Mouse (Mus musculus) right cerebral cortex, postnatal 36 days (tissue): ENCODE measurements around the gene Elovl6.

Experiments used
- DNase-seq, 2 experiments: peaks; one replicate each; pipeline ENCODE4 v3.0.0; 2022; ENCODE audit warnings: low spot score in 2 of 2, mixed read lengths in 1 of 2

Elovl6 gene

DNA sequence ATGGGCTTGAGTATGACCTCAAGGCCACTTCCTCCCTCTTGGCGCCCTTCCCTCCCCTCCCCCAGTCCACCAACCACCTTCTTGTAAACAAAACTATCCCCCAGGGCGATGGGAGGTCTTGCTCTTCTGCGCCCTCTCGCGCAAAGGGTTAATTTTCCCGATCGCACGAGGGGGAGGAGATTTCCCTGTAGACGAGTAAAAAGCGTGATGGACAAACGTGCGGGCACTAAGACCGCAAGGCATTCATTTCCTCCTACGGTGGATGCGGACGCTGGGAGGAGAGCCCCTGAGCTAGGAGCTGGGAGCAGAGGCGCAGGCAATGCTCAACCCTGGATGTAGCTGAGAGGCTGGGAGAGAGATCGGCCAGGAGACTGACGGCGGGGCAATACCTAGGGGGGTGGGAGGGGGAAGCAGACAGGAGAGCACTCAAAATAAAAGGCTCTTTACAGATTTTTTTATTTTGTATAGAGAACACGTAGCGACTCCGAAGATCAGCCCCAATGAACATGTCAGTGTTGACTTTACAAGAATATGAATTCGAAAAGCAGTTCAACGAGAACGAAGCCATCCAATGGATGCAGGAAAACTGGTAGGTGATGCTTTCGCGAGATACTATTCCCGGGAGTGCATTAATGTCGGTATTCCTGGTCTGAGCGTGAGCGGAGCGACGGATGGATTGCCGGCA lies at the start of gene Elovl6:
Gene Elovl6 (plus strand): TSS at position 176 of the 685 bp plus-strand sequence.
- peak; percentile 73 to 77 for DNase-seq

DNA sequence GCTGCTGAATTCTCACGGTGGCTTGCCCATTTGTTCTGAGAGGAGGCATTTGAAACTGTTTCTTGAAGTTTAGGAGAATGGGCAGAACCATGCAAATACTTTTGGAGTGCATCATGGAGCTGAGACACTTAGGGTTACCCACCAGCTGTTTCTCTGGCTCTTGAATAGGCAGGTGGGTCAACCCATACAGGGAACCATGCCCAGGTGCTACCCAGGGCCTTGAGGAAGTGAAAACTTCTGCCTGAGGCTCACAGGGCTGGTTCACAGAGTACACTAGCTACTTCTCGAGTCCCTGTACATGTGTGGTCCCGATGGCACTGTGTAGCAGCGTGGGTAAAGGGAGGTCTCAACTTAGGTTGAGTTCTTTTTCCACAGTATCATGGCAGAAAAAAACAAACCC lies 43.4 kb upstream of the Elovl6 start:
- no peak for DNase-seq

DNA sequence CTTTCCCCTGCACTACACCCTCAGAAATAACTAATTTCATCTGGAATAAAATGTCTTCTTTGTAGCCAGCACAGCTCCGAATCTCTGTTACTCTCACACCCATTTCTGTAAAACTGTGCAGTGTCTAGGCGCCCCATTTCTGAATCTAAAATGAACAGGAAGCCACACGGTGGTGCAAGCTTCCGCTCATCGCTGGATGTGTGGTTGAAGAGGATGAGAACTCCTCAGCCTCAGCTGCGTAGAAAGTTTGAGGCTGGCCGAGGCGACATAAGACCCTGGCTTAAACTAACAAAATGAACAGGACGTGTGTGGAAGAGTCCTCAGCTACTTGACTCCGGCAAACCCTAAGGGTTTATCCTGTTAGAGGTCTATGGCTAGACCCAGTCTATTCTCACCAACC lies 38.0 kb upstream of the Elovl6 start:
- no peak for DNase-seq

DNA sequence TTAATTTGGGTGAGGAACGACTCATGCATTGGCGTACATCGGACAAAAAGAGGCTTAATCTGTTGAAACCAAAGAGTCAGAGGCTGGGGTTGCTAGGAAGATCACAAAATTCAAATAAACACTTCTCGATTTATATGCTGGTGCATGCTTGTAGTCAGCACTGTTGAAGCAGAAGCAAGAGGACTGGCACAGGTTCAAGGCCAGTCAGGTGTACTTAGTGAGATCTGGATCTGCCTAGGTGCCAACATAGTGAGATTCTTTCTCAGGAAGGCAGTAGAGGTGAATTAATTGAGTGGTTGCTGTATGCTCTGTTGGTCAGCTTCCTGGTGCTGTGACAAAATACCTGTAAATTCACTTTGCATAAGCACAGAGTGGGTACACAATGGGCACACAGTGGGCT lies 37.4 kb upstream of the Elovl6 start:
- DNase-seq, result no peak

DNA sequence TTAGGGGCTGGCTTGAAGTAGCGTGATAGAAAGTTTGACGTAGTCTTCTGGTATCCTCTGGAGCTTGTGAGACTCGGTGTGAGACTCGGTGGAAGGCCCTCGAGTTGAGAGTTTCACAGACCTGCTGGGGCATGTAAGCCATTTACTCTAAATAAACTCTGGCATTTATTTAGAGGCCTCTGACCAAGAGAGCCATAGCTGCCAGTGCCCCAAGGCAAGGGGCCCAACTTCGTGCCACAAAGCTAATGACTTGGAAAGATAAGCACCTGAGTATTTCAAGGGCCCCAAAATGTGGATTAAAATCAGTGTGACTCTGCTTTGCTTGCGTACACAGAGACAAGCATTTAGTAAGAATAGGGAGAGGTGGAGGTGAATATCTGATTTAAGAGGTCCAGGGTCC lies 28.4 kb upstream of the Elovl6 start:
- no peak for DNase-seq

DNA sequence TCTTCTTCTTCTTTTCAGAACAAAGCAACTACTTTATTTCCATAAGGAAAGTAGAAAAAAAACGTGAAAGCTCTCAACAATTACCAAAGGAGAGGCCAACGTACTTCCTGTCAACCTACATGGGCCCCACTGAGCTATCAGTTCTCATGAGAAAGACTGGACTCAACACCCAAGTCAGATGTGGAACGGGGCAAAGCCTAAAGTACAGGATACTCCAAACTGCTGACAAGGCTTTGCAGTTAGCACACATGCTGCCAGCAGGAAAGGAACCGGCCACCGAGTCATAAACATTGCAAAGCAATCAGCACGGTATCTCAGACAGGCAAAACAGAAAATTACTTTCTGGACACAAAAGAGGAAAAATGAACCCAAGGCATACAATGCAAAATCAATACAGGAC lies 27.2 kb upstream of the Elovl6 start:
- no peak for DNase-seq

DNA sequence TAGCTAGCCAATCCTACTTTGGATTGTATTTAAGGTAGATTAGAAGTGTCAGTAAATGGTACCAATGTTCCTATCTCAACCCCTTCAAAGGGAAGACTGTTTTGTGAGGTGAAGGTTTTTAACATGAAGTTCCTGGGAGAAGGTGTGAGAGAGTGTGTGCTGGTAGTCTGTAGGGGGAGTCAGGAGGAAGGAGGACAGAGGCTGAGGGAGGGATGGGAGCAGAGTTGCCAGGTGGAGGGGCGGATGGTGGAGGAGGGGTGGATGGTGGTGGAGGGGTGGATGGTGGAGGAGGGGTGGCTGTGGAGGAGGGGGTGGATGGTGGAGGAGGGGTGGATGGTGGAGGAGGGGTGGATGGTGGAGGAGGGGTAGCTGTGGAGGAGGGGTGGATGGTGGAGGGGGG lies 24.4 kb upstream of the Elovl6 start:
- no peak for DNase-seq

DNA sequence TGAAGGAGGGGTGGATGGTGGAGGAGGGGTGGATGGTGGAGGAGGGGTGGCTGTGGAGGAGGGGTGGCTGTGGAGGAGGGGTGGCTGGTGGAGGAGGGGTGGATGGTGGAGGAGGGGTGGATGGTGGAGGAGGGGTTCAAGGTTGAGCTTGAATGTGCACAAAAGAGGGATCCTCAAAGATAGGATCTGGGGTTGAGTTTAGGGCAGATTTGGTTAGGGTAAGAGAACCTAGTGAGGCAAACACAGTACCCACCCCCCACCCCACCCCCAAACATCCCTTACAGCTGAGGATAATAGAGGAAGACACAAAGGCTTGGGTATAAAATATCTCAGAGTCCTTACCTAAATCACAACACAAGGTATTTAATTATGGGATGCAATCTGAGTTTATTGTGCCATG lies 23.6 kb upstream of the Elovl6 start:
- DNase-seq, result no peak

DNA sequence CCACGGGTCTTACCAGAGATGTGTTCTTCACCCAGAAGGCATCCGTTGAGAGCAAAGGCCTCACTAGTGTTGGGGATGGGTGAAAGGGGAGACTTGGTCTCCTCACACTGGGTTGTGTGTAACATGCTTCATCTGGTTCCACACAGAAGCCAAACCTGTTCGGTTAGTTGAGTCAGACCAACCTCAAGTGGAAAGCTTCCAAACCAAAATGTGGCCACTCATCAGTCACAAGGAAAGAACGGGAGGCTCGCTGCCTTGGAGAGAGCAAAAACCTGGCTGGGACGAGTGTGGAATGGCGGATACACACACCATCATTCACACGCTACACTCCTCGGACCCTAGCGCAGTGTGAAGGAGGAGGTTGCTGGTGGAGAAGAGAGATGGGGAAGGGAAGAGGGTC lies 22.4 kb upstream of the Elovl6 start:
- DNase-seq, result no peak

DNA sequence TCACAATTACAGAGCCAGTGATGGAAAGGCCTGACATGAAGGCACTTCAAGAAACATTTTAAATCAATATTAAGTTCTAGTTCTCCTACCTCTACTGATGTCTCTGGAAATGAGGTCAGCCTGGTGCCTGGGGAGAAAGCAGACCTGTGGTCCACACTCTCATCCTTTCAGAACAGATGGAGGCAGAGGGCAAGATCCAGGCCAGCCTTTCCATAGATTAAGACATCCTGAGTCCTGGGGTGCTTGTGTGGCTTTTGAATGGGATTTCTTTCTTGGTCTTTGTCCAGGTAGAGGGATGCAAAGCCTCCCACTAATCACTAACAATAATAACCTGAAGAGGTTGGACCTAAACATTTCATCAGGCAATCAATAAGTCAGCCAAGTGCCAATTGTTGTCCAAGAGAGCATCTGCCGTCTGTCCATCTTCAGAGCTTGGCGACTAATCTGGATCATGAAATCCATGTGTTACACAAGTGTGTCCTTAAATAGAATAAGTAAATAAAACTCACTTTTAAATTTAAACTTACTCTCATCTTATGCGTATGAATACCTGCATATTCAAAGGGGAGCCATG lies 16.2 kb upstream of the Elovl6 start:
- no peak for DNase-seq

DNA sequence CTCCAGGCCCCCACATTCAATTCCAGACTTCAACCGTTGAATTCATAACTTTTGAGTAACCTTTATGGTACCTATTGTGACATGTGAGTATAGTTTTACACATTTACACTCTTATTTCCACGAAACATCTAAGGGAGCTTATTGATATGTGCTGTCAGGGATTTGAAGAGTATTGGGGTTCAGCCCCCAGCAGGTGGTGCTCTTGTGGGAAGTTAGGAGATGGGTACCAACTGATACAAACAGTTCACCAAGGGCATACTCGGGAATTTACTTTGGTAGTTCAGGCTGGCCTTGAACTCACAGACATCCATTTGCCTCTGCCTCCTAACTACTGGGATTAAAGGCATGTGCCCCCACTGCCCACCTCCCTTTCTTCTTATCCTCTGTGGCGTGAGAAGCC lies 11.7 kb upstream of the Elovl6 start:
- no peak for DNase-seq

DNA sequence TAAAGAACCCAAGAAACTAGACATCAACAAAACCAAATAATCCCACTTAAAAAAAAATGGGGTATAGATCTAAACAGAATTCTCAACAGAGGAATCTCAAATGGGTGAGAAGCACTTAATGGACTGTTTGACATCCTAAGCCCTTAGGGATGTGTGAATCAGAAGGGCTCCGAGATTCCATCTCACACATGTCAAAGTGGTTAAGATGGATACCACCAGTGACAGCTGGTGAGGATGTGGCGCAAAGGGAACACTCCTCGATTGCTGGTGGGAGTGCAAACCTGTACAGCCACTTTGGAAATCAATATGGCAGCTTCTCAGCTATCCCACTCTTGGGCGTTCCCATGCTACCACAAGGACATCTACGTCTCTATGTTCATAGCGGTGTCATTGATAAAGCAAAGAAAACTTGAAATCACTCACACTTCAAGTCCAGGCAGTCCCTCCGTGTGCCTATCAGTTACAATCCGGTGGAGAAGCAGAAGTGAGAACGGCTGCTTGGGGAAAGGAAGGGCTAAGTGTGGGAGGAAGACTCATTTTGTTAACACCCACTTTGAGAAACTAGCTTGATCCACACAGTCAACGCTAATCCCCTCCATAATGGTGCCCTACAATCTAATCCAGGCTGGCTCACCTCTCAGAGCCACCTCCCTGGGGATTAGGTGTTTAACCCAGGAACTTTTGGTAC lies 8.6 kb upstream of the Elovl6 start:
- DNase-seq, result no peak

DNA sequence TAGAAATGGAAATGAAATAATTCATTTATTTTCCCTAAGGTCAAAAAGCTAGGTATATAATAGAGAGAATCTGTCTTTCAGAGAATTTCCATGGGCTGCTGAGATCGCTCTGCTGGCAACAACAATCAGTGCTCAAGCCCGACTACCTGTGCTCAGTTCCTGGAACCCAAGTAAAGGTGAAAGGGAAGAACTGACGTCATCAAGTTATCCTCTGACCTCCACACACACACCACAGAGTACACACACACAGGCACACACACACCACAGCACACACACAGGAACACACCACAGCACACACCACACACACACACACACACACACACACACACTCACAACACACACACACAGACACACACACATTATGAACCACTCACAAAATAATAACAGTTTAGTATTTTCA lies 5.1 kb upstream of the Elovl6 start:
- no peak for DNase-seq

DNA sequence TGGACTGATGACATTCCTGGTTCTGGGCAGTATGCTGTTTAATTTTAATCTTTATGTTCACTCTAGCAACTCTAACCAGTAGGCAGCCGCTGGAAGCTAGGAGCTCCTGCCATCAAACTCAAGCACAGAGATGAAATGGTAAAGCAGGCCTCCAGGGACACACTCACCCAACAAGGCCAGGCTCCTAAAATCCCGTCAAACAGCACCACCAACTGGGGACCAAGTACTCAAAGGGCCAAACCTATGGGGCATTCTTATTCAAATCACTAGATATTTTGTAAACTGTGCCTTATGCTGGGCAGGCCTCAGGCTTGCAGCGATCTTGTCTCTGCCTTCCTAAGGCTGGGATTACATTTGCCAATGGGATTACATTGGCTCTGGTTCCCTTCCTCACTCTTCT lies 2.8 kb upstream of the Elovl6 start:
- DNase-seq, result no peak

DNA sequence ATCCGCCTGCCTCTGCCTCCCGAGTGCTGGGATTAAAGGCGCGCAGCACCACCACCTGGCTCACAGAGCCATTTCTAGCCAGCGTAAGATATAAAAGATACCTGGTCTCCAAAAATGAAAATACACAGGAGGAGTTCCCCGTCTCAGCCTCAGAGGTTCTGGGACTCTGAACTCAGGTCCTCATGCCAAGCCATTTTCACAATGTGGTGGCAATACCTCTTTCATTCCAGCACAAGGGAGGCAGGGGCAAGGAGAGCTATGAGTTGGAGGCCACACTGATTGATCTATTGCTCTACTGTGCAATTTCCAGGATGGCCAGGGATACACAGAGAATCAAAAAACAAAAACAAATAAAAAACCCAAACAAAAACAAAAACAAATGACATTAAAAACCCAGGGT lies 1.7 kb upstream of the Elovl6 start:
- DNase-seq, result no peak

DNA sequence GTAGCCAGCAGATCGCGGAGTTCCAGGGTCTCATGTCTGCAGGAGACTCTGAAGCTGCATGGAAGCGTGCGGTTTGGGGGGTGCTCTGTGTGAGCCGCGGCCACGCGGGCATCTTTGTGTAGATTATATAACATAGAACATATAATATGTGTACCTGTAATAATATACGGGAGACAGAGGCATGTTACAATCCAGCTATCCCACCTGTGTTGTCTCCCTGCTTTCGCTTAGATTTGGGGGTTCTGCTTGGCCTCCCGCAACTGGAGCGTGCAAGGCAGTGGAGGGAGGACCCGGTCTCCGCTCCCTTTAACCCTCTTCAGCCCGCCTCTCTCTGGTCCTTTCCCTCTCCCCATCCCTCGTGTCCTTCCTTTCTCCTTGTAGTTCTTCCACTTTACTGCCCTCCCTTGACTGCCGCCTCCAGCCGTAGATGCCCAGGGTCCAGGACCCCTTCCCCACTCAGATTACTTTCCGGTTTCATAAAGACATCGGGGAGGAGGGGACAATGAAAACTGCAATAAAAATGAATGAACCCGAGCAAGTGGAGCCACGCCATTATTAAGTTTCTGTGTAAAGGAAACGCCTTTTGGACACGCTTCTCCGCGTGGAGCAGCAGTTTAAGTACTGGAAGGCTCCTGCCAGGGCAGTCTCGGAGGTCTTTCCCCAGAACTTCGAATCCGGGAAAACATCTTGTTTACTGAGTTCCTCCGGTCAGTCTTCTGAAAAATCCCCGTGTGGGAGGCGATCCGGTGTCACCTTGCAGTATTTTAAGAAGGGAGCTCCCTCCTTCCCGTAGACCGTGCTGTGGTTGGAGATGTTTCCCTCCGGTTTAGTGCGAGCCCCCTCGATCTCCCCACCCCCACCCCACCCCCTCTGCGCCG lies 949 bp downstream of the Elovl6 start:
- DNase-seq, result peak; percentile 40 to 58

DNA sequence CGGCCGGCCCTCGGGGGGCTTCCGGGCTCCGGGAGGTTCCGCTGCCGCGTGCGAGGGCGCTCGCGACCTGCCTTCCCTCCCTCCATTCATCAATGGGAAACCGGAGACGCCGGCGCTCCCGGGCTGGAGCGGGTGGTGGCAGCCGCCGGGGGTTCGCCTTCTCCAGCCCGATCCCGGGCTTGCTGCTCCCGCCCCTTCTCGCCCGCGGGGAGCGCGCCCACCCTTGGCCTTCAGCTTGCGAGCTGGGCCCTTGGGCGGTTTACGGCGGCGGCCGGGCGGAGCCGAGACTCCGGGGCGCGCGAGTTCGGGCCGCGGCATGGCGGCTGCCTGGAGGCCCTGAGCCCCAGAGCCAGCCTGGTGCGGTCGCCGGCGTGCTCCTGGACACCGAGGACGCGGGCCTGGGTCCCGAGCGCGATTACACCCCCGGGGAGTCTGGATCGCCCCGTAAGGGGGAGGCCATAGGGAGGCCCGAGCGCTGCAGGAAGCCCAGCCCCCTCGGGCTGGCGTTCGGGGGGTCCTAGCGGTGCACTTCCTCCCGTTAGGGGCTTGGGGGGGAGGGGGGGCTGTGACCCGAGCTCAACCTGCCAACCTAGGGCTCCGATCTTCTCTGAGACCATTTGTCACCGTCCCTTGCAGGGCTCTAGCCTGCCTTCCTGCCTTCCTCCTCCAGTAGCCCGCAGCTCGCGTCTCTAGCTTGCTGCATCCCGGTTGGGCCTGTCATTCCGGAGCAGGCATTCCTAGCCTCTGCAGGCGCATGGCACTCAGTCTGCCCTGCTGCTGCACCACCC lies 1.8 kb downstream of the Elovl6 start:
- peak; percentile 38 to 50 for DNase-seq

DNA sequence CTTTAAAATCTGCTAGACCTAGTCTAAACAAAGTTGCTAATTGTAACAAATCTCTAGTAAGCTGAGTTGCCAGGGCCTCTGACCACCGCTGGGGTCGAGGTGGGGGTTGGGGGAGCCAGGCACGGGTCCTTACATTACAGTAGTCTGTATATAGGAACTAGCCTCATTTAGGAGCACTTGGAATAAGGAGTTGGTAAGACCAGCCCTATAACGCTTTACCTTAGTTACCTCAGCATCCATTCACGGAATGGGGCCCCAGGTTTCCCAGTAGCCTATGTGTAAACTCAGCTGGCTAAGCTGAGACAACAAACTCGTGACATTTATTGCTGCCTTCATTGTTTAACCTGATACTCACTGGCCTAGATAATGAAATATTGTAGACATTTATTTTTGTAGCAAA lies 3.3 kb downstream of the Elovl6 start:
- no peak for DNase-seq

DNA sequence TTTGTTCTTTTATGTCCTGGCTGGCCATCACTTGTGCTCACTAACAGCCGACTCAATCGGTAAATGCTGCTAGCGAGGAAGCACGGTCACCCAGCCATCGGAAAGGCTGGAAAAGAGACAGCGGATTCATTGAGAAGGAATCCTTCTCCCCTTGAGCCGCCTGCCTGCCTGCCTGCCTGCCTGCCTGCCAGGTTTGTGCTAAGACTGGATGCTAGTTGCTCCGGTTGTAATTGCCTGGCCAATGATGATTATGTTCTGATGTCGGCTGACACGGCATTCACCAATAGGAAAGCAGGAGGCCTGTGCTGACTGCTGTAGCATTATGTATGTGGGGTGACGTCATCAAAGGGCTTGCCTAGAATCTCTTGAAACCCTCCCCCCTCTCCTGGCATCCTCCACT lies 4.0 kb downstream of the Elovl6 start:
- peak; percentile 94 to 97 for DNase-seq

DNA sequence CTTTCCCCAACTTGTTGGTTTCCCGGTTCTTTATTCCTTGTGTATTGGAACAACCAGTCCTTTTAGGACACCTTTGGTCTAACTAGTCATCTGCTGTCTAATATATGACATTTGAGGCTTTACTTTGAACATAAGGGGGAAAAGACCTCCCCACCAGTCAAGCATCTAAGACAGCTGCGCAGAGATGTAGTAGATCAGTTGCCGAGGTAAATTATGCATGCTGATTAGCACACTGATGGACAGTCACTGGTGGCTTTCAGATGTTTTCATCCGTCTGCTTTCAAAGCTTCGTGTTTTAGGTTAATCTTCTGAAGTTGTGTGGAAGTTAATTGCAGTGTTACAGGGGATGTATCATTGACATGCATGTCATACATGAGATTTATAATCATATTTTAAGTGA lies 5.8 kb downstream of the Elovl6 start:
- no peak for DNase-seq

DNA sequence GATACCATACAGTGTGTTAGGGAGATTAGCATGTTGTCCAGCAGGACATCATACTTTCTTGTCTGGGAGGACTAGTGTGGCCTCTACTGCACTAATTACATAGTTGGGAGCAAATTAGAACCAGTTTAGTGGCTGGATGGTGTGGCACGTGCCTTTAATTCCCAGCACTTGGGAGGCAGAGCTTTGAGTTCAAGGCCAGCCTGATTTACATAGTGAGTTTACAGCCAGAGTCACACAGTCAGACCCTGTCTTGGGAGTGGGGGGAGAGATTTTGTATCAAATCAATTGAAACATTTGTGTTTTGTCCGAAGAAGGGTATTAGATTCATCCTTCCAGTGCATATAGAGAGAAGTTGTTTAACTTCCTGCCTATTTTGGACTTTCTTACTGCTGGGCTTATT lies 8.7 kb downstream of the Elovl6 start:
- no peak for DNase-seq

DNA sequence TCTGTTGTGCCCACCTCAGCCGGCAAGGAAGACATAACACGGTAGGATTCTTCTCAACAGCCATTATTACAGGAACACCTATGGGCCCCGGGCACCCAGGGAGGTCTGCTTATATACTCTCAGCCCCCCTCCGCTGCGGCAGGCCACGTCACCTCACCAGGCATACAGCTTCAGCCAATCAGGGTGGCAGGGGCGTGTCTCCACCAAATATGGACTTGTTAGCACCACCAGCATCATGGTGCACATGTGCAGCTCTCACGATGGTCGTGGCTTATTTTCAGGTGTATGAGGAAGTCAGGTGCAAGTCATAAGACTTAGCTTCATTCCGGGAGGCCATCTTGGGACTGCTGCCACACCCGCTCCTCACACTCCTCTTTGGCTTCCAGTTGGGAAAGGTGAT lies 9.3 kb downstream of the Elovl6 start:
- no peak for DNase-seq
